Mouse (Mus musculus) limb, embryonic 15.5 days (tissue): ENCODE data around the gene Kcmf1. TPM values are rescaled to one million over a fixed set of nuclear protein-coding genes. Genes with fewer than 3 reads are reported as not detected.

Source experiments
- ATAC-seq: fragments of 200-750 bp; cut with Nextera tagmentation; 2 replicates; pipeline ENCODE4 v1.8.0; 2017; ENCODE audit warnings: low read depth, moderate TSS enrichment; ENCODE audit not compliant: insufficient number of reproducible peaks, low FRiP score, low TSS enrichment
- H3K27ac ChIP-seq: fragments of 300-500 bp; sonication (generic); 2 replicates; pipeline ENCODE4 v1.5.1; 2015; ENCODE audit warnings: moderate library complexity, mild to moderate bottlenecking, inconsistent platforms
- H3K27me3 ChIP-seq: fragments of 300-500 bp; sonication (generic); 2 replicates; pipeline ENCODE4 v1.6.1; 2015; ENCODE audit warnings: inconsistent platforms
- H3K36me3 ChIP-seq: fragments of 300-500 bp; sonication (generic); 2 replicates; pipeline ENCODE4 v1.6.1; 2015; ENCODE audit warnings: inconsistent platforms
- H3K4me1 ChIP-seq: fragments of 300-500 bp; sonication (generic); 2 replicates; pipeline ENCODE4 v1.6.1; 2015; ENCODE audit warnings: inconsistent platforms
- H3K4me2 ChIP-seq: fragments of 300-500 bp; sonication (generic); 2 replicates; pipeline ENCODE4 v1.6.1; 2015; ENCODE audit warnings: mild to moderate bottlenecking, inconsistent platforms
- H3K4me3 ChIP-seq: fragments of 300-500 bp; sonication (generic); 2 replicates; pipeline ENCODE4 v1.5.1; 2015; ENCODE audit warnings: mild to moderate bottlenecking, inconsistent platforms
- H3K9ac ChIP-seq: fragments of 300-500 bp; sonication (generic); 2 replicates; pipeline ENCODE4 v1.6.1; 2015; ENCODE audit warnings: inconsistent platforms
- H3K9me3 ChIP-seq: fragments of 300-500 bp; sonication (generic); 2 replicates; pipeline ENCODE4 v1.6.1; 2016; ENCODE audit warnings: inconsistent platforms
- WGBS: fragments of 180-500 bp; shearing (Covaris S2); methylation state at CpG from one replicate; pipeline ENCODE4 v1.1.7; 2015; 5-methylcytosine and 5-hydroxymethylcytosine counted together
- polyA plus RNA-seq: library from polyadenylated mRNA; unstranded; fragments of >200 nt; fragmentation: Nextera tagmentation; extraction: Ambion mirVana; gene quantifications from 2 replicates; pipeline ENCODE4 v1.2.1, GENCODE M21; 2015

Kcmf1 gene
- polyA plus RNA-seq, 1 experiment from 2014 or later: 38.9 TPM

DNA sequence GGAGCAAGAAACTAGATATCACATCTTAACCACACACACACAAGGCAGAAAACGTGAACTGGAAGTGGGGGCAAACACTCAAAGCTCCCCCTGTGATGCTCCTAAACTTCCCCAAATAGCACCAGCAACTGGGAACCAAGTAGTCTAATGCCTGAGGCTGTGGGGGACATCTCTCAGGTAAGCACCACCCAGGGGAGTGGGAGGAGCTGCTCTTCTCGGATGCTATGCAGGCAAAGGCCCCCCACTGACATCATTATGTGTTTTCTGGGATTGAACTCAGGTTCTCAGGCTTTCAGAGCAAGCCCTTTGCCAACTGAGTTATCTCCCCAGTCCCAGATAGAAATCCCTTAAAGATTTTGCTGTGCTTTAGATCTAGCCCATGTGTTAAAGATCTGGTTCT is 99.1 kb downstream of the Kcmf1 start:
- H3K9ac ChIP-seq: no peak overlapping the region
- WGBS: 35% methylated on average over 2 of the region's 2 CpGs
- no peaks in the 10 kb centered on the region; the same call in 1 of the 2 replicates for H3K4me1 ChIP-seq
- H3K36me3 ChIP-seq: no peaks in the 10 kb centered on the region
- ATAC-seq: no peak
- H3K4me3 ChIP-seq: no peak overlapping the region
- no peak overlapping the region for H3K4me2 ChIP-seq
- H3K9me3 ChIP-seq: no peaks in the 10 kb centered on the region
- H3K27me3 ChIP-seq: no peaks in the 10 kb centered on the region
- no peak overlapping the region for H3K27ac ChIP-seq

DNA sequence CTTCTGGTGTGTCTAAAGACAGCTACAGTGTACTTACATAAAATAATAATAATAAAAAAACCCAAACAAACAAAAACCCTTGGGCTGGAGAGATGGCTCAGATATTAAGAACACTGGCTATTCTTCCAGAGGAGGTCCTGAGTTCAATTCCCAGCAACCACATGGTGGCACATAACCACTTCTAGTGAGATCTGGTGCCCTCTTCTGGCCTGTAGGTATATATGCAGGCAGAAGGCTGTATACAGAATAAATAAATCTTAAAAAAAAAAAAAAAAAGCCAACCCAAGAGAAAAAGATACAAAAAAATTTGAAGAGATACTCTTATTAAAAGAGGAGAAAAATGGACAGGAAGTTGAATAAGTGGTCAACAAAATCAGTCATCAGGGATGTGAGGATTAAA is 102.0 kb downstream of the Kcmf1 start:
- H3K27me3 ChIP-seq: no peaks in the 10 kb centered on the region
- H3K9me3 ChIP-seq: no peaks in the 10 kb centered on the region

DNA sequence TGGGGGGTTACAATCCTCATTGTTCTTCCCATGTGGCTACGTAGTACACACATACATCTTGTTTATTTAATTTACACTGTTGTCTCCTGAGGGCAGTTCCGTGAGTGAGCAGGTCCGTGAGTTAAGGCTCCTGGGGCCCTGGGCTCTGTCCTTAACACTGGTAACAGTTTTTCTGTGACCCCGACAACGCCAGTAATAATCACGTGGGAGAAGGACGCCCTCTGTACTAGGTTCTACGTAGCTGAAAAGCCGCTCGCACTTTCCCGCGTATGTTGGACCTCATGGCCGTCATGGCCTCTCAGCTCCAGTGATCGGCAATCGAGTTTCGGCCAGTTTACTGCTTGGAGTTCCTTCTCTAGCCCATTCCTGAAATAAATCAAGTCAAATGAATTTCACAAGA is 104.3 kb downstream of the Kcmf1 start:
- Histone ChIP-seq H3K27me3 (no peaks in the 10 kb centered on the region), H3K9me3 (no peaks in the 10 kb centered on the region), H3K4me1 (peaks cover 2% of the 10 kb centered on the region; the same call in 1 of the 2 replicates), H3K27ac (no peak overlapping the region), H3K9ac (no peak overlapping the region), H3K4me2 (no peak overlapping the region), H3K4me3 (no peak overlapping the region), H3K36me3 (no peaks in the 10 kb centered on the region)
- WGBS: 48% methylated on average over 16 of the region's 16 CpGs
- no peak for ATAC-seq

More for the DNA sequence above, 102.0 kb downstream of the Kcmf1 start:
- Histone ChIP-seq H3K27ac (no peak overlapping the region), H3K4me3 (no peak overlapping the region), H3K9ac (no peak overlapping the region), H3K36me3 (no peaks in the 10 kb centered on the region), H3K4me1 (peaks cover 2% of the 10 kb centered on the region; the same call in 1 of the 2 replicates), H3K4me2 (no peak overlapping the region)
- ATAC-seq: no peak

GRCm38 (mm10) chr6:72794870-72795269 is 104.9 kb downstream of the Kcmf1 start:
- H3K4me1 ChIP-seq: peaks cover 5% of the 10 kb centered on the region; the same call in 1 of the 2 replicates
- H3K9ac ChIP-seq: no peak overlapping the region
- H3K27ac ChIP-seq: no peak overlapping the region
- no peaks in the 10 kb centered on the region for H3K27me3 ChIP-seq
- WGBS: 45% methylated on average over 7 of the region's 7 CpGs
- H3K9me3 ChIP-seq: no peaks in the 10 kb centered on the region
- no peak overlapping the region for H3K4me3 ChIP-seq
- no peak overlapping the region for H3K4me2 ChIP-seq
- ATAC-seq: no peak
- no peaks in the 10 kb centered on the region for H3K36me3 ChIP-seq

DNA sequence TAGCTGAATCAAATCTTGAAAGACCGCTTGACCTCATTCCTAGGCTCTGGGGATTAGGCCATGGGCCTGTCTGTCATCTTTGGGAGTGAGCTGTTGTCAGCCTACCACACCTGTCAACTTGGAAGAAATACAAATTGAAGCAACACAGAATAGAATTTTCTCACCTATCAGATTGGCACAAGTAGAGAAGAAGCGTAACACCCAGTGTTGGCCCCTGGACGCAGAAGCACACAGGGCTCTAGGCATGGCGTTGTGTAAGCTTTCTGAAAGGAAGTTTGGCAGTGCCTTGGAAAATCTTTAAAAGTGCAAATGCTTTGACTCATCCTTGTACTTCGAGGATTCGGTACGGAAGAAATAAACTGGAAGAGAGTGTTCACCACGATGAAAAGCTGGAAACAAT is 107.1 kb downstream of the Kcmf1 start:
- Histone ChIP-seq H3K9ac (no peak overlapping the region), H3K9me3 (no peaks in the 10 kb centered on the region), H3K27ac (no peak overlapping the region), H3K27me3 (no peaks in the 10 kb centered on the region), H3K4me1 (peaks cover 9% of the 10 kb centered on the region; the same call in 1 of the 2 replicates), H3K36me3 (no peaks in the 10 kb centered on the region), H3K4me2 (no peak overlapping the region), H3K4me3 (no peak overlapping the region)
- ATAC-seq: no peak
- 89% methylated on average over 8 of the region's 8 CpGs for WGBS

Other genes starting within 250 kb of the Kcmf1 start
- 34.8 and 39.0 TPM in 2 replicates for gene Tcf7l1, start 110.7 kb downstream of the Kcmf1 start, polyA plus RNA-seq
- gene Tmsb10, start 58.8 kb upstream of the Kcmf1 start, polyA plus RNA-seq: 1,634 and 1,767 TPM in 2 replicates